Mouse (Mus musculus): ENCODE measurements around the gene Spryd3.
"Not testable (repeated sequence)": the region's sequence is repeated elsewhere in the genome, so short reads cannot be mapped to it uniquely, and the experiment has no call there.

The Spryd3 gene

DNA sequence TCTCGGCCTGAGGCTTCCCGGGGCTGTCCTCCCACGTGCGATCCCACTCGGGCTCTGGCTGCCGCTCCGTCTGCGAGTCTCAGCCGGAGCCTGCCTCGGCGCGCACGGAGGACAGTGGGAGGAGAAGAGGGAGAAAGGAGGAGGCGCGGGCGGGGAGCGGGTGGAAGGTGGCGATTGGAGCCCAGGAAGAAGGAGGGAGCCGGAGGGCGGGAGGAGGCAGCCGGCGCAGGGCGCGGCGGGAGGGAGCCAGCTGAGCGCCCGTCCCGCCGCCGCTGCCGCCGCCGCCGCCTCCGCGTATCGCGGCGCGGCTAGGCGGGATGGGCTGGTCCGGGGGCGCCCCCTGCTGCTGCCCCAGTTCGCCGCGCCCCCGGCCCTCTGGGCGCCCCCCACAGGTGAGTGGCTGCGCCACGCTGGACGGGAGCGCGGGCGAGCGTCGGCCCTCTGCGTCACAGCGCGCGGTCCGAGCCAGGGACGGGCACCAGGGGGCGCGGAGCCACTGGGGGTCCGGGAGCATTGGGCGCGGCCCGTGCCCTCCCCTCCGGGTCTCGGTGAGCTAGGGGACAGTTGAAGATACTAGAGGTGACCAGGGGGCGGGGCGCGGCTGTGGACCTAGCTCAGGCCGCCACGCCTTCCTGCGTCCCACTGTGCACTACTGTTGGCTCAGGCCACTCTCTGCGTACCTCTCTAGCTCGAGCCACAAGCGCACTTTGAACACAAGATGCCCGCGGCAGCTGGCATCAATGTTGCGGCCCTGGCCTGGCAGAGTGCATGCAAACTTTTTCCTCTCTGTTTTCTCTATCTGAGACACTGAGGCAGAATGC, 35.7 kb downstream of the Spryd3 start, which contains the start of gene Tns2:
Tns2 (plus strand) TSS at position 253 of the 821 bp plus-strand sequence.
- DNase-seq (ENCODE audit: low read depth, low spot score) = no peak

DNA sequence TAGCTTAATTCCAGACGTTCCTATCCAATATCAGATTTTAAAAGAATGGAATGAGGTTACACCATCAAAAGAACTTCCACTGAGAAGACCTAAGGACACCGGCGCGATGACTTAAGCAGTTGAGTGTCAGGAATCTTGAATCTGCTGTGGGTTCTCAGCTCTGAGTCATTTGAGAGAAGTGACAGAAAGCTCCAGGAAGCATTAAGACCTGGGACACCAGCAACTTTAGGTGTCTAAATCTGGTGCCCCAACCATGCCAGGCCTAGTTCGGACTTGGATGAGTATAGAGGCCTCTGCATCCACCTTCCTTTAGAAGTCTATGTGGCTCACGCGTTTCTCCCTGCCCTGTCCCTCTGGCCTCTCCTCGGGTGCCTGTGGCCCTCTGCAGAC, 36.3 kb downstream of the Spryd3 start:
- DNase-seq (ENCODE audit: low read depth, low spot score) = no peak

DNA sequence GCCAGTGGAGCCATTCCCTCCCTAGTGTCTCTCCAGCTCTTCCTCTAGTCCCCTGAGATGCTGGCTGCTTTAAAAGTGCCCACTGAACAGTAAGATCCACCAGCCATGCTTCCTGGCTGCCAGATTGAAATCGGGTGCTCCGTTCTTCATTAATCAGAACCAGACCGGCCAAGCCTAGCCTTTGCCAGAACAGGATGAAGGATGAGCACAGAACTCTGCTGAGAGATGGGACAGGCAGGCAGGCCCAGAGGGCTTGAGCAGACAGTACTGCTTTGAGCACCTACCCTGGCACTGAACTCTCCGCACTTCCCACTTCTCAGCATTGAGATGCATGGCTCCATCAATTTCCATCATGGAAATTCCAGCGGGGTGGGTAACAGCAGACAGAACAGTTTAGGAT, 36.8 kb downstream of the Spryd3 start:
- DNase-seq (ENCODE audit: low read depth, low spot score) = no peak

DNA sequence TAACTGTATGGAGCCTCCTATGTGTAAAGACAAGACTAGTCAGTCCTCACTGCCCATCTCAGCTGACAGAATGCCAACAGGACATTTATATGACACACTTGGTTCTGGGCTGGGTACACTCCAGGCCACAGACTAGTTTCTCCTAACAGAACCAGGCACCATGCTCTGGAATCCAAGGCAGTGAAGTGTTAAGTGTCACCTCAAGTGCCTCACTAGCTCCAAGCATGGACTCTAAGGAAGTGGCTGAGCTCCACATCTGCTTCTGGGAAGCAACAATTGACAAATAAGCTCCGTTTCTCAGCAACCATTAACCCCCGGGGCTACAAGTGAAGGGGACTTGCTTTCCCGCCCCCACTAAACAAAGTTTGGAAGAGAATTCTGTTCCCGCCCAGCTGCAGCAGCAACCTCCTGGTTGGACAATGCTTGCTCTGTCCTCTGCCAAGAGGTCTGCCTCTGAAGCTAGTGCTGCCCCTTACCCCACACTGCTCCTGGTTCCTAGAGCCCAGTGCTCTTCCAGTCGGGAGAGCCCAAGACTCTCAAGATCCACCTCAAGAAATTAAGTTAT, 38.0 kb downstream of the Spryd3 start:
- DNase-seq (ENCODE audit: low read depth, low spot score) = no peak

DNA sequence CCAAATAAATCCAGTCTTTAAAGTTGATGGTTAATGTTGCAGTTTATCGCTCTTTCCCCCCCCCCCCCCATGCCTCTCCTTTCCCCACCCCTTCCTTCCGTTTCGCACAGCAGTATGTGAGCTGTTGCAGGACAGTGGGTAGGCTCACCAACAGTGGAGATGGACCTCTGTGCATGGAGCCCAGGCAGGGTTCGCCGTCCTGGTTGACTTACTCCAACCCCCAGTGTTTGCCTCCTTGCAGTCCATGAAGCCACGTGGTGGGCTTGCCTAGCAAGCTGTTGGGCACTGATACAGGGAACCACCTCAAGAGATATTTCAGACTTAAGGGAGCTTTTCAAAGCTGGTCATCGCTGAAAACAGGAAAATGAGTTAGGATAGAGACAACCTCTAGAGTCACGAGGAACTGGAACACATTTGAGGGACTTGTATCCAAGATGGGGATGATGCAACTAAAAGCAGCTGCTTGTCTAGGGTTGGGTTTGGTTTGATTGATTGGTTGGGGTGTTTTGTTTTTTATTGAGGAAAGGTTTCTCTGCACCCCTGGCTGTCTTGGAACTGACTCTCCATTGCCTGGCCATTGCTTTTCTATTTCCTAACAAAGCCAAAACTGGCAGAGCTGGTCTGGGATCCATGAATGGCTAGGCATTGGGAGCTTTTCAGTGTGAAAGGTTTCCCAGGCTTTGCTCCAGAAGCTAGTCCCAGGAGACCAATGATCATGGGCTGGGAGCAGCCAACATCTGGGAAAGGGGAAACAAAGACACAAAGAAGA, 38.7 kb downstream of the Spryd3 start:
- DNase-seq (ENCODE audit: low read depth, low spot score) = no peak

DNA sequence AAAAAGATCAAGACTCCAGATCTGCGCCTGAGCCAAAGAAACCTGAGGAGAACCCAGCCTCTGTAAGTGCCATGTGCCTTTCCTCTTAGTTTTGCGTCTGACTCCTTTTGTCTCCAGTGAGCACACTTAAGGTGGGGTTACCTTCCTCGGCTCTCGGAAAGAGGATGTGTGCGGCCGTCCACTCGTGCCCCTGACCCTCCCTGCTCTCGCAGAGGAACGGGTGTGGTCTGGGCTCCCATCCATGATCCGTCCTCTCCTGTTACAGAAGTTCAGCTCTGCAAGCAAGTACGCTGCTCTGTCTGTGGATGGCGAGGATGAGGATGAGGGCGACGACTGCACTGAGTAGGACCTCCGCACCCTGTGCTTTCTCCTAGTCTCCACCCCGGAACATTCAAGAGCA, 41.0 kb downstream of the Spryd3 start:
- DNase-seq (ENCODE audit: low read depth, low spot score) = no peak

DNA sequence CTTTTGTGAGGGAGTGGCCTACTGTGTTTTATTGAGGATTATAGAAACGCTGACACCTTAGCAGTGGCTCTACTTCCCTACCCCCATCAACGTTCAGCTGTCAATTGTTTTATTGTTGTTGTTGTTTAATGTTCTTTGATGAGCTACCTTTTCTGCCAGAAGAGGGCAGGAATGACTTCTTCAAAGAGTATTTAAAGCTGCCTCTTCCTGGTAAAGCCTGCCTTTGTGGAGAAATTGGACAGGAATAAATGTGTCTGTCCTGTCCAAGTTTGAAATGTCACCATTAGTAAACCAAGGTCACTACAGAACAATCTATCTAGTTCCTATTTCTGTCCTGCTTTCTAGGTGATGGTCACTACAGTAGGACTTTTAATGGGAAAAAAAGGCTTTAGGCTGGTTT, 41.9 kb downstream of the Spryd3 start:
- DNase-seq (ENCODE audit: low read depth, low spot score) = no peak

DNA sequence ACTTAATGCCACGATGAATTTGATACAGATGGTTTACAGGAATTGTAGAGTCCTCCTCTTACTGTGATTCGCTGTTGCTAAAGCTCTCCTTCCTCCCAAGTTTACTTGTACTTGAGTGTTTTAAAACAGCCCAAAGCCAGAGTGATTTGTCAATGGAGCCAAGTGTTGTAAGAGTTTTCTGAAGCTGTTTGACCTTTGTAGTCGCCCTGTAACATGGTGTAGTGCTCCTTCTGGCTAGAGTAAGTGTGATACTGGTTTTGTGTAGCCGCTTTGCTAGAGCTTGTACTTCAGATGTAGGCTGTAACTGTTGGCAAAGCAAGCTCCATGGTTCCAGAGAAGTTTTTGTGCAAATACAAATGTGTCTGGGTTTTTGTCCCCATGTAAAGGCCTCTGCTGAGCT, 43.8 kb downstream of the Spryd3 start:
- no peak for DNase-seq (ENCODE audit: low read depth, low spot score)

DNA sequence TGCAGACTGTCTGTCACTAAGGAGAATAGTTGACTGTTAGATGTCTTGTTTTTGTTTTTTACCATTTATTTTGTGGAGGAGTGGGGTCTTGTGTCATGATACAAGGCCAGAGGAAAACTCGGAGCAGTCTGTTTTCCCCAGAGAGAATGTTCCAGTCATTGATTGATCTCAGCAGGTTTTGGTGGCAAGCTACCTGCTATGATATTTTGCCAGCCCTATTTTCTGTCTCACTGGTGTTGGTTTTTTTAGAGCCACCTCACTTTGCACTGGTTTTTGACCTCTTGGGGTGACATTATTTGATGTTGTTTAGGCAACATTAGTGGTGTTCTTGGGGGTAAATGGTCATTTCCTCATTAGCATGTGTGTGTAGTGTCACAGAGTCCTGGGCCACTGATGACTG, 44.3 kb downstream of the Spryd3 start:
- DNase-seq (ENCODE audit: low read depth, low spot score) = no peak

DNA sequence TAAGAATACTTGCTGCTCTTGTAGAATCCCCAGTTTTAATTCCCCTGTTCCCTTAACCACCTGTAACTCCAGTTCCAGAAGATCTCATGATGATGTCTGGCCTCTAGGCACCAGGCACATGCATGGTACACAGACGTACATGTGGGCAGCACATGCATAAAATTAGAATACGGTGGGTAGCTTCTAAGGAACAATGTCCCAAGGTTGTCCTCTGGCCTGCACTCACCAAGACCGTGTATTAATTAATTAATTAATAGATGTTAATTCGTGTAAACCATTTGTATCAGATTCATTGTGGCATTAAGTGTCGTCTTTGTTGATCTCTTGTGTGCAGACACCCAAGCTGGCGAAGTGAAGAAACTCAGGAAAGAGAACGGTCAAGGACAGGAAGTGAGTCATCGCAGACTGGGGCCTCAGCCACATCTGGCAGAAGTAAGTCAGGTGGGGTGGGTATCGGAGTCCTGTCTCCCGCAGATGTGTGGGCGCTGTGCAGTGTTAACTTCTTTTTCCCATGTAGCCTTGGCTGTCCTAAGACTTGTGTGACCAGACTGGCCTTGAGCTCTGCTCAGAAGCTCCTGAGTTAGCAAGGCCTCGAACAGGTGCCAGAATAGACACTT, 44.9 kb downstream of the Spryd3 start:
- DNase-seq (ENCODE audit: low read depth, low spot score) = no peak

DNA sequence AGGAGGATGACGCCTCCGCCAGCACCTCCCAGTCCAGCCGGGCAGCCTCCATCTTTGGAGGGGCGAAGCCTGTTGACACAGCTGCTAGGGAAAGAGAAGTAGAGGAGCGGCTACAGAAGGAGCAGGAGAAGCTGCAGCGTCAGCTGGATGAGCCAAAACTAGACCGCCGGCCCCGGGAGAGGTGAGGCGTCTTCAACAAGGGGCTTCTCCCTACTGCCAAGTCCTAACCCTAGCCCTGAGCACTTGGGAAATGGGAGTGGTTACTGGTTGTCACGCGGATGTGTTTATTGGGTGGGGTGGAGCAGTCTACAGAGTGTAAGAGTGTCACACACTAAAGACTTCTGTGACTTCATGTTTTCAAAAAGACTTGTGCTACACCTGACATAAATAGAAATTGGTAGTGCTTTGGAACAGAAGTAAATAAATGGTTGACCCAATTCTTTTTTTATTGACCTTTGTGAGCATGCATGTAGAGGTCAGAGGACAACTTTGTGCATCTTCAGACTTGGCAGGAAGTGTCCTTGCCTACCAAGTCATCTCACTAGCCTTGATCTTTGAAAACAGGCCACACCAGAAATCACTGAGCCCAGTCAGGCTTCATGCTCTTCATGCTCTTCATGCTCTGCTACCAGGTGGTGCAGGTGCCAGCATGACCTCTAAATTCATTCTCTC, 46.0 kb downstream of the Spryd3 start:
- DNase-seq (ENCODE audit: low read depth, low spot score) = no peak

DNA sequence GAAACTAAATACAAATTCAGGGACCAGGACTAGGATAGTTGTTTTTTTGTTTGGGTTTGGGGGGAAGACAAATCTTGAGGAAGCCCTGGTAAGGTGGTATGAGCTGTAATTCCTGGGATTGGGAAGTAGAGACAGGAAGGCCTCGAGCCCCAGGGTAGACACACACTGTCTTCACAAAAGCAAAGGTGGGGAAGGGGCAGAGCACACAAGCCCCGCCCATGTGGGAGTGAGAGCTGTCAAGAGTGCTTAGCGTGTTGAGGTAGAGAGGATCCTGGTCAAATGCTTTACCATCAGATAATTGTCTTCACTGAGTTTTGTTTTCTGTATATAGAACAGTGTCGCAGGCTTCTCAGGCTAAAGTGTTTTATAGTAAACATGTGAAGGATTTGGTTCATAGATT, 53.0 kb downstream of the Spryd3 start:
- no peak for DNase-seq (ENCODE audit: low read depth, low spot score)

DNA sequence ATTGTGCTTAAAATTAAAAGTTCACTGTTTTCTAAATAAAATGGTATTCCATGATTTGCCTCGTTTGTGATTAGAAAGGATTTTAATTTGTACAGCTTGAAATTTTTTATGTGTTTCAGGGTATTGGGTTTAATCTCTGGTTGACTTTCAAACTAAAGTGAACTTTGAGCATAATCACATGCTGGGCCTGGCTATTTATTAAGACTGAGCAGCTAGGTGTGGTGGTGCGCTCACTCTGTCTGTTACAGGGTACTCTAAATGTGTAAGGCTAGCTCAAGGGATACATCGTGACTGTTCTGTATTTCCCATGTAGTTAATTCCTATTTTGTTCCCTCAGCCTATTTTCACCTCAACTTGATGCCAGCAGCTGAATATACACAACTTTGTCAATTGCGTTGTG, 53.9 kb downstream of the Spryd3 start:
- no peak for DNase-seq (ENCODE audit: low read depth, low spot score)

DNA sequence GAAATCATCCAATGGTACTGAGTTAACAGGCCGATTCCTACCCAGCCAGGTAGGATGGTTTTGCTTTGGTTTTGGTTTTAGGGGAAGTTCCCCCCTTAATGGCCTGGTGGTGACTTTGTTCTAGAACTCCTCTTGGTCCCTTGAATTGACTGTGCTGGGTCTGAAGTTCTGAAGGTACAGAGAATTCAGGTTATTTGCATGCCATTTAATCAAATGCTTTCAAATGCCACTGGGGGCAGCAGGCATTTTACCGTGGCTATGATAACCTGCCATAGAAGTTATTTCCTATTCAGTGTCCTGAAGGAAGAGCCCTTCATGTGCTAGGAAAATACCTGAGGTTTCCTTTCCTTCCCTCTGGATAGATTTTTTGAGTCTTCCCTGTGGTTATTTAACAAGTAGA, 55.6 kb downstream of the Spryd3 start:
- DNase-seq (ENCODE audit: low read depth, low spot score) = no peak

DNA sequence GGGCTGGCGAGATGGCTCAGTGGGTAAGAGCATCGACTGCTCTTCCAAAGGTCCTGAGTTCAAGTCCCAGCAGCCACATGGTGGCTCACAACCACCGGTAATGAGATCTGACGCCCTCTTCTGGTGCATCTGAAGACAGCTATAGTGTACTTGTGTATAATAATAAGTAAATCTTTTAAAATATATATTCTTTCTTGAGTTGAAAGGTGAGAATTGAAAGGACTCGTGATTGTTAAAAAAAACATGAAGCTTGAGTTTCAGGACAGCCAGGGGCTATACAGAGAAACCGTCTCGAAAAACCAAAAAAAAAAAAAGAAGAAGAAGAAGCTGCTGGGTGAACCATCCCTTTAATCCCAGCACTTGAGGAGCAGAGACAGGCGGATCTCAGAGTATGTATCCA, 56.1 kb downstream of the Spryd3 start:
- DNase-seq (ENCODE audit: low read depth, low spot score) = not testable (repeated sequence)

DNA sequence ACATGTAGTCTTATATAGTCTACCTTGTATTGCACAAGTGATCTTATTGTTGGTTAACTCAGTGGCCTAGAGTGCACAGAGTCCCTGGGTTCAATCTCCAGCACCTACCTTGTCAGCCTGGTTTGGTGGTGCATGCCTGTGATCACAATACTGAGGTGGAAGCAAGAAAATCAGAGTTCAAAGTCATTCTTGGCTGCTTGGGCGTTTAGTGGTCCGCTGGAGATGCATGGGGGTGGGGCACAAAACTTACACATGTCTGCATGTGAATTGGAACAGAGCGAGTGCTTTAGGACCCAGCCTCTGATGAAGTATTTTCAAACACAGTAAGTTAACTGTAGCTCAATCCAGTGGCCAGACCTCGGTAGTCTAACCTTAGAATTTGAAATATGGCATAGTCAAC, 56.8 kb downstream of the Spryd3 start:
- DNase-seq (ENCODE audit: low read depth, low spot score) = no peak

DNA sequence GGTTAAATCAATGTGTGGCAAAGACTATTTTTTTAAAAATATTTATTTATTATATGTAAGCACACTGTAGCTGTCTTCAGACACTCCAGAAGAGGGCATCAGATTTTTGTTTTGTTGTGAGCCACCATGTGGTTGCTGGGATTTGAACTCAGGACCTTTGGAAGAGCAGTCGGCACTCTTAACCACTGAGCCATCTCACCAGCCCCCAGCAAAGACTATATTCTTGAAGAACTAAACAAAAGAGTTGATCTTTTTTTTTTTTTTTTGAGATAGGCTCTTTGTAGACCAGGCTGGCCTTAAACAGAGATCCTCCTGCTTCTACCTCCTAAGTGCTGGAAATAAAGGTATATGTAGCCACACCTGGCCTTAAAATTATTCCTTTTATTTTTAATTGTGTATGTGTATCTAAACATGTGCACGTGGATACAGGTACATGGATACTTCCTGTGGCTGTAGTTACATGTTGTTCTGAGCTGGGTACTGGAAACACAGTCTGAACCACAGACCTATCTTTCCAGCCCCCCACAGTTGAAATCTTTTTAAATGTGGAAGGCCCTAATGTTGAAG, 58.8 kb downstream of the Spryd3 start:
- DNase-seq (ENCODE audit: low read depth, low spot score) = no peak

DNA sequence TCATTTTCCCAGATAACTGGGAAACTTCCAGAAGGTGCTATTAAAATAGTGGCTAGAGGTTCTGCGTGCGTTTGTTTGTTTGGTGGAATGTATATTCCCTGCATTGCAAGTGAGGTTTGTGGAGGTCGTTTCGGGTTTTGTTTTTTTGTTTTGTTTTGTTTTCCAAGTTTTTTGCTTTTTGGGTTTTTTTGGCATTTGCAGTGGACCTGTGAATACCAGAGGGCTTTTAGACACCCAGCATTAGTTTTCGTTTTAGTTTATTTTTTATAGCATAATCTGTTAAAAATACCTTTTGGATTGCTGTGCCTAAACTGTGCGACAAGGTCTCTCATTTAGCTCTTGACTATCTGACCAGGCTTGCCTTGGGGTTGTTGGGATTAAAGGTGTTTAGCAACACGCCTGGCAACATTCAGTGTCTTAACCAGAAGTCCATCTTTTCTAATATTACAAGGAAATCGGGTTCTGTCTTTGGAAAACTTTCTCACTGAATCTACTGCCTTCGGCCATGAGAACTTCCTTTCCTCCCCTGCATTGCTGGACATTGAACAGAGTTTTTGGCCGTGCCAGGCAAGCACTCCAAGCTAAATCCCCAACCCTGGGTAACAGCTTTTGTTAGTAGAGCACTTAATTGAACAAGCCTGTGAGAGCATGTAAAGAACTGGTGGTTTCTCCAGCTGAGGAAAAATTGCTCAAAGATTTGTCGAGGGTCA, 61.0 kb downstream of the Spryd3 start:
- no peak for DNase-seq (ENCODE audit: low read depth, low spot score)

DNA sequence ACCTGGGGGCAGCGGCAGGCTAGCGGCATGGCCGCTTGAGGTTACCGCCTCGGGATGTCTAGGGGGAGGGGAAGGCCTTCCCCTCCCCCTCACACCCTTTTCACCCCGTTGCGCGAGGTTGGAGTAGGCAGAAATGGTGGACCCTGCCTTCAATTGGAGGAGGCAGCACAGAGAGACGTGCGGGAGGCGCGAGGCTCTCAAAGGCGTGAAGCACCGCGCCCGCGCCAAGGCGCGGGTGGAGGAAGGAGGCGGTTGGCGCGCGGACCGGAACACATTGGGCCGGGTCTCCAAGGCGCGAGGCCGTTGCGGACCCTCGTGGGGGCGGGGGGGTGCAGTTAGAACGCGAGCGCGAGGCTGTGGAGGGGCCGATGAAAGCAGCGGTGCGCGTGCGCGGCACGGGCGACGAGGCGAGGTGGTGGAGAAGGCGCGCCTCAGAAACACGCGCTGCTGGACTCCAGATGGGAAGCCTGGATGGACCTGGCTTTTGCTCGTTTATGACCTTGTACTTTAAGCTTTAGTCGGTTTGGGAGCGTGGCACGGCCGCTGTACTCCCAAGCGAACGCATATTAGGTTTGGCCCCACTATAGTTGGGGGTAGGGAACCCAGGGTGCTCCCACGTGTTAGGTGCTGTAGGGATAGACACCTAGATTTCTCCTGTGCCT, 61.8 kb downstream of the Spryd3 start:
- no peak for DNase-seq (ENCODE audit: low read depth, low spot score)

DNA sequence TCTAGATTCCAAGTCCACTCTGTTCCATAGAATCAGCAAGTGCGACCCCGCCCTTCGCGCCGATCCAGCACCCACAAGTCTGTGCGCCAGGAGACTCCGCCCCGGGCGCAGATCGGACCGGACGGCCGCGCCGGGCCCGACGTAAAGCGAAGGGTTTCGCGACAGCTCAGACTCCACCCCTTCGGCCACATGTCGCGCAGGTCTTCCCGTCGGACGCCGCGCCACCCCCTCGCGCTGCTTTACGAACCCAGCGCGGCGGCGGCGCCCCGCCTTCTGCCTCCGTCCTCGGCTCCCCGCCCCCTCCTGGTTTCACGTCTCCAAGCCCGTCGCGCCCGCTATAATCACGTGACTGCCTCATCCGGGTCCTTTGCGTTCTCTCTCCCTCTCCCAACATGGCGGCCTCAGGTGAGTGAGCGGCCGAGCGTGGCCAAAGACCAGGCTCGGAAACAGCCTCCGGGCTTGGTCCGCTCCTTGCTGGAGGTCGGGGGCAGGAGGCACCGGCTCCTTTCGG, 62.4 kb downstream of the Spryd3 start, which contains the start of gene Eif4b:
Eif4b (plus strand) TSS at position 215 of the 511 bp plus-strand sequence.
- peak; percentile 97 for DNase-seq (ENCODE audit: low read depth, low spot score)
